Mouse (Mus musculus) CH12.LX (cell line): ENCODE data around the gene Il4i1. TPM values are rescaled to one million over a fixed set of nuclear protein-coding genes. Genes with fewer than 3 reads are reported as not detected.
A peak's percentile ranks its signal among the peaks of the same experiment; 100 is the strongest.

Experiments
- DNase-seq: peaks from one replicate; pipeline ENCODE4 v3.0.0-alpha.2; 2013; ENCODE audit errors: extremely low read depth
- H3K27ac ChIP-seq: 2 replicates; pipeline ENCODE4 v1.5.1; 2012; ENCODE audit warnings: low read depth, mild to moderate bottlenecking, control low read depth, moderate library complexity; ENCODE audit not compliant: insufficient read depth
- H3K27me3 ChIP-seq: replicated peaks from 2 replicates; pipeline ENCODE3; 2012; ENCODE audit warnings: inconsistent platforms
- H3K36me3 ChIP-seq, 2 experiments: replicated peaks in 1 of 2; 2 replicates each; pipeline versions ENCODE3 to v1.6.1; 2012; ENCODE audit warnings: inconsistent platforms in 1 of 2, low read length in 1 of 2, mild to moderate bottlenecking in 1 of 2, mixed read lengths in 1 of 2, moderate library complexity in 1 of 2; ENCODE audit not compliant: control insufficient read depth in 1 of 2, insufficient read depth in 1 of 2
- H3K4me1 ChIP-seq, 2 experiments: 2 replicates each; pipeline ENCODE4 v1.6.1; 2012; ENCODE audit warnings: inconsistent platforms in 1 of 2, moderate library complexity in 1 of 2; ENCODE audit not compliant: insufficient read depth in 2 of 2, control insufficient read depth in 1 of 2
- H3K4me2 ChIP-seq: 2 replicates; pipeline ENCODE4 v1.6.1; 2012; ENCODE audit warnings: low read depth, mild to moderate bottlenecking, control low read depth; ENCODE audit not compliant: poor library complexity, insufficient read depth, severe bottlenecking
- H3K4me3 ChIP-seq, 3 experiments: fragments of 150-350 bp in 1 of 3; sonication (generic) in 1 of 3; replicated peaks in 1 of 3; 2 replicates each; pipeline versions ENCODE3 to v1.5.1; 2011 to 2012; ENCODE audit warnings: low read depth in 2 of 3, low read length in 2 of 3, mild to moderate bottlenecking in 2 of 3, moderate library complexity in 2 of 3, control low read depth in 1 of 3, improper control_type of control experiment in 1 of 3, inconsistent platforms in 1 of 3, mixed read lengths in 1 of 3; ENCODE audit not compliant: poor library complexity in 1 of 3
- H3K79me2 ChIP-seq: replicated peaks from 2 replicates; pipeline ENCODE4 v1.6.1; 2012; ENCODE audit warnings: mild to moderate bottlenecking, moderate library complexity; ENCODE audit not compliant: control insufficient read depth, poor library complexity, insufficient read depth, severe bottlenecking; ENCODE audit errors: extremely low read depth
- H3K9ac ChIP-seq: 2 replicates; pipeline ENCODE4 v1.6.1; 2012; ENCODE audit warnings: low read depth, mild to moderate bottlenecking, control low read depth, moderate library complexity; ENCODE audit not compliant: insufficient read depth
- H3K9me3 ChIP-seq: replicated peaks from 2 replicates; pipeline ENCODE3; 2012; ENCODE audit warnings: low read length, inconsistent platforms, mixed read lengths
- CHD2 ChIP-seq: IDR thresholded peaks from 2 replicates; pipeline ENCODE4 v1.6.1; 2011; ENCODE audit warnings: low read length, improper control_type of control experiment
- ELF1 ChIP-seq: IDR thresholded peaks from 2 replicates; pipeline ENCODE4 v1.6.1; 2014; ENCODE audit warnings: low read depth, mild to moderate bottlenecking, inconsistent platforms, low read length, improper control_type of control experiment
- EP300 ChIP-seq: IDR thresholded peaks from 2 replicates; pipeline ENCODE4 v1.6.1; 2011; ENCODE audit warnings: low read length, improper control_type of control experiment
- HCFC1 ChIP-seq: IDR thresholded peaks from 2 replicates; pipeline ENCODE4 v1.6.1; 2012; ENCODE audit warnings: low read depth, mild to moderate bottlenecking, inconsistent platforms, low read length, improper control_type of control experiment
- IRF4 ChIP-seq: IDR thresholded peaks from 2 replicates; pipeline ENCODE4 v1.6.1; 2014; ENCODE audit warnings: low read depth, mild to moderate bottlenecking, inconsistent platforms, low read length, improper control_type of control experiment
- JUN ChIP-seq: IDR thresholded peaks from 2 replicates; pipeline ENCODE4 v1.6.1; 2011; ENCODE audit warnings: low read depth, mild to moderate bottlenecking, low read length, improper control_type of control experiment, moderate library complexity; ENCODE audit not compliant: insufficient read depth
- JUND ChIP-seq: conservative IDR thresholded peaks from 2 replicates; pipeline ENCODE4 v1.6.1; 2011; ENCODE audit warnings: low read depth, low read length, improper control_type of control experiment
- KAT2A ChIP-seq: IDR thresholded peaks from 2 replicates; pipeline ENCODE4 v1.6.1; 2012; ENCODE audit warnings: low read length, improper control_type of control experiment, inconsistent platforms; ENCODE audit not compliant: insufficient replicate concordance
- MAFK ChIP-seq: IDR thresholded peaks from 2 replicates; pipeline ENCODE4 v1.6.1; 2011; ENCODE audit warnings: low read length, improper control_type of control experiment; ENCODE audit not compliant: insufficient replicate concordance
- MAX ChIP-seq: IDR thresholded peaks from 2 replicates; pipeline ENCODE4 v1.6.1; 2011; ENCODE audit warnings: low read length, improper control_type of control experiment
- MAZ ChIP-seq: IDR thresholded peaks from 2 replicates; pipeline ENCODE4 v1.6.1; 2012; ENCODE audit warnings: low read depth, mild to moderate bottlenecking, inconsistent platforms, low read length, improper control_type of control experiment, moderate library complexity
- MEF2A ChIP-seq: IDR thresholded peaks from 2 replicates; pipeline ENCODE4 v1.6.1; 2014; ENCODE audit warnings: low read depth, mild to moderate bottlenecking, inconsistent platforms, low read length, improper control_type of control experiment, borderline replicate concordance
- NRF1 ChIP-seq: IDR thresholded peaks from 2 replicates; pipeline ENCODE4 v1.6.1; 2014; ENCODE audit warnings: low read depth, mild to moderate bottlenecking, inconsistent platforms, low read length, improper control_type of control experiment, moderate library complexity
- POLR2A ChIP-seq: IDR thresholded peaks from 2 replicates; pipeline ENCODE4 v1.6.1; 2011; ENCODE audit warnings: low read depth, mild to moderate bottlenecking, improper control_type of control experiment, low read length
- POLR2AphosphoS2 ChIP-seq: IDR thresholded peaks from 2 replicates; pipeline ENCODE4 v1.6.1; 2011; ENCODE audit warnings: low read depth, low read length, improper control_type of control experiment
- RAD21 ChIP-seq: IDR thresholded peaks from 2 replicates; pipeline ENCODE4 v1.6.1; 2011; ENCODE audit warnings: low read depth, mild to moderate bottlenecking, low read length, improper control_type of control experiment, moderate library complexity
- SIN3A ChIP-seq: IDR thresholded peaks from 2 replicates; pipeline ENCODE4 v1.6.1; 2012; ENCODE audit warnings: low read length, improper control_type of control experiment, inconsistent platforms
- USF2 ChIP-seq: conservative IDR thresholded peaks from 2 replicates; pipeline ENCODE4 v1.6.1; 2011; ENCODE audit warnings: low read depth, low read length, improper control_type of control experiment
- ZKSCAN1 ChIP-seq: IDR thresholded peaks from 2 replicates; pipeline ENCODE4 v1.6.1; 2012; ENCODE audit warnings: low read depth, inconsistent platforms, low read length, improper control_type of control experiment, borderline replicate concordance
- ZNF384 ChIP-seq: IDR thresholded peaks from 2 replicates; pipeline ENCODE4 v1.6.1; 2012; ENCODE audit warnings: low read depth, low read length, improper control_type of control experiment, inconsistent platforms
- dilution Hi-C: fragments of 300-500 bp; cut with MboI; formaldehyde crosslinking; loops from 2 replicates; pipeline ENCODE4 v1.14.3; 2020; ENCODE audit warnings: low sequenced_read_pairs; ENCODE audit not compliant: extremely low pct_unique_long_range_greater_than_20kb, extremely low pct_ligation_motif_present
- in situ Hi-C: fragments of 300-500 bp; cut with MboI; formaldehyde crosslinking; loops from 3 replicates; pipeline ENCODE4 v1.14.3; 2019; ENCODE audit warnings: low sequenced_read_pairs, low pct_ligation_motif_present, low pct_unique_long_range_greater_than_20kb, mixed read lengths
- polyA plus RNA-seq: library from polyadenylated mRNA; unstranded; fragments of >175 nt; gene quantifications from 2 replicates; pipeline ENCODE4 v1.2.1, GENCODE M21; 2012; ENCODE audit warnings: low read depth; ENCODE audit not compliant: insufficient read length
- total RNA-seq, 2 experiments: library from RNA; depleted of rRNA; stranded (reverse); fragments of 300-350 nt in 1 of 2; fragments of >200 nt in 1 of 2; gene quantifications; 2 replicates each; pipeline ENCODE4 v1.2.3; 2012 to 2014

The Il4i1 gene
- total and polyA plus RNA-seq, 3 experiments, result 17.6 to 57.5 (median 49.2) TPM

GRCm38 (mm10) chr7:44812651-44813325 is 3.4 kb upstream of the Il4i1 start:
- in situ Hi-C loops, result no loop called here
- Histone ChIP-seq H3K4me2 (no peak overlapping the region), H3K9ac (no peak overlapping the region), H3K4me1 (peaks cover 19 to 20% of the 10 kb centered on the region in 2 experiments), H3K4me3 (no peak overlapping the region), H3K27ac (0 out of 2 replicates have a peak overlapping the region, but pooled peaks have one; percentile 3), H3K27me3 (no peaks in the 10 kb centered on the region), H3K36me3 (peaks cover 48 to 57% of the 10 kb centered on the region in 2 experiments), H3K9me3 (no peaks in the 10 kb centered on the region), H3K79me2 (peaks cover 29% of the 10 kb centered on the region)
- DNase-seq, result no peak
- dilution Hi-C loops, result no loop called here
- TF ChIP-seq KAT2A (no peak), MAFK (no peak), ELF1 (no peak), JUN (no peak), NRF1 (no peak), IRF4 (no peak), POLR2AphosphoS2 (no peak), EP300 (no peak), CHD2 (no peak), JUND (no peak), MEF2A (no peak), ZNF384 (no peak)

GRCm38 (mm10) chr7:44813985-44814384 is 2.2 kb upstream of the Il4i1 start:
- Histone ChIP-seq H3K27me3 (no peaks in the 10 kb centered on the region), H3K4me3 (peak overlapping the region in 1 of 3 experiments; percentile 86), H3K27ac (no peak overlapping the region), H3K4me1 (peaks cover 19 to 20% of the 10 kb centered on the region in 2 experiments)
- dilution Hi-C loops (no loop called here), in situ Hi-C loops (no loop called here)
- no peak for DNase-seq
- TF ChIP-seq POLR2A (no peak), SIN3A (no peak), CHD2 (no peak), MAX (no peak), HCFC1 (no peak), ZNF384 (no peak), MAZ (no peak), ELF1 (no peak), ZKSCAN1 (no peak), RAD21 (no peak), USF2 (no peak)
- TF ChIP-seq, all 38 proteins: peak for 0
- peaks cover 41% of the 10 kb centered on the region for H3K79me2 ChIP-seq
- no peaks in the 10 kb centered on the region for H3K9me3 ChIP-seq
- peaks cover 48 to 63% of the 10 kb centered on the region in 2 experiments for H3K36me3 ChIP-seq
- H3K4me2 ChIP-seq, result peak overlapping the region; percentile 58
- H3K9ac ChIP-seq, result no peak overlapping the region
